Mouse (Mus musculus): ENCODE measurements around the gene Rffl.

Rffl gene

GRCm38 (mm10) chr11:82871031-82871446, at the start of gene Rffl:
Gene Rffl, minus strand, starts transcription at chr11:82871210.
- peak; percentile 100 for DNase-seq

GRCm38 (mm10) chr11:82920768-82921167, 49.8 kb upstream of the Rffl start:
- no peak for DNase-seq

GRCm38 (mm10) chr11:82914711-82915352, 43.8 kb upstream of the Rffl start:
- peak; percentile 89 for DNase-seq

- no peak for DNase-seq
Measured at GRCm38 (mm10) chr11:82910679-82911389, 39.8 kb upstream of the Rffl start.

- no peak for DNase-seq
Measured at GRCm38 (mm10) chr11:82910250-82910649, 39.2 kb upstream of the Rffl start, which contains the start of gene Unc45b. Gene Unc45b, plus strand, starts transcription at chr11:82910550.

GRCm38 (mm10) chr11:82908608-82908989, 37.6 kb upstream of the Rffl start:
- DNase-seq = no peak

- DNase-seq = peak; percentile 99
Measured at GRCm38 (mm10) chr11:82907651-82908607, 36.9 kb upstream of the Rffl start, which contains the start of gene Nle1. Gene Nle1, minus strand, starts transcription at chr11:82908411.

GRCm38 (mm10) chr11:82905816-82906215, 34.8 kb upstream of the Rffl start:
- no peak for DNase-seq

GRCm38 (mm10) chr11:82904952-82905351, 33.9 kb upstream of the Rffl start:
- no peak for DNase-seq

- no peak for DNase-seq
Measured at GRCm38 (mm10) chr11:82901606-82902310, 30.7 kb upstream of the Rffl start.

- no peak for DNase-seq
Measured at GRCm38 (mm10) chr11:82899720-82900119, 28.7 kb upstream of the Rffl start.

GRCm38 (mm10) chr11:82897478-82897877, 26.5 kb upstream of the Rffl start:
- DNase-seq = no peak

- DNase-seq = peak; percentile 77
Measured at GRCm38 (mm10) chr11:82891936-82892335, 20.9 kb upstream of the Rffl start, which contains the start of gene Fndc8. Gene Fndc8, plus strand, starts transcription at chr11:82892124.

GRCm38 (mm10) chr11:82890342-82890762, 19.3 kb upstream of the Rffl start, which contains the start of gene Rad51d:
Gene Rad51d, minus strand, starts transcription at chr11:82890614.
- peak; percentile 98 for DNase-seq

- DNase-seq = peak; percentile 64
Measured at GRCm38 (mm10) chr11:82889524-82890341, 18.7 kb upstream of the Rffl start.

GRCm38 (mm10) chr11:82888491-82888946, 17.5 kb upstream of the Rffl start:
- DNase-seq = no peak

- no peak for DNase-seq
Measured at GRCm38 (mm10) chr11:82886559-82886958, 15.5 kb upstream of the Rffl start.

GRCm38 (mm10) chr11:82883180-82883579, 12.2 kb upstream of the Rffl start:
- DNase-seq = no peak

GRCm38 (mm10) chr11:82877726-82878344, 6.8 kb upstream of the Rffl start:
- no peak for DNase-seq

GRCm38 (mm10) chr11:82875631-82876030, 4.6 kb upstream of the Rffl start:
- DNase-seq = no peak

- no peak for DNase-seq
Measured at GRCm38 (mm10) chr11:82874924-82875323, 3.9 kb upstream of the Rffl start.
